Mouse (Mus musculus) A20 (cell line): ENCODE data around the gene Olfr568.
A peak's percentile ranks its signal among the peaks of the same experiment; 100 is the strongest.

Source experiments
- DNase-seq: peaks from one replicate; pipeline ENCODE4 v3.0.0-alpha.2; 2011; ENCODE audit warnings: low read depth, low spot score

Olfr568 gene

GRCm38 (mm10) chr7:102876822-102877221 lies at the start of gene Olfr568:
Gene Olfr568 (plus strand): TSS chr7:102877122.
- no peak for DNase-seq

- DNase-seq = no peak
Measured at GRCm38 (mm10) chr7:102855807-102856206, 21.1 kb upstream of the Olfr568 start.

- DNase-seq = no peak
Measured at GRCm38 (mm10) chr7:102858665-102859064, 18.3 kb upstream of the Olfr568 start, which contains the start of gene Olfr566. Gene Olfr566 (minus strand): TSS chr7:102858765.

GRCm38 (mm10) chr7:102890782-102891181 lies 13.9 kb downstream of the Olfr568 start, which contains the start of gene Olfr569:
Gene Olfr569 (minus strand): TSS chr7:102890882.
- no peak for DNase-seq

- DNase-seq = no peak
Measured at GRCm38 (mm10) chr7:102915261-102915660, 38.3 kb downstream of the Olfr568 start.

GRCm38 (mm10) chr7:102916405-102916804 lies 39.5 kb downstream of the Olfr568 start:
- DNase-seq = no peak

- no peak for DNase-seq
Measured at GRCm38 (mm10) chr7:102917032-102917875, 40.3 kb downstream of the Olfr568 start, which contains the start of gene Olfr571. Gene Olfr571 (minus strand): TSS chr7:102917536.

- peak; percentile 61 for DNase-seq
Measured at GRCm38 (mm10) chr7:102919632-102920031, 42.7 kb downstream of the Olfr568 start.

GRCm38 (mm10) chr7:102924109-102924508 lies 47.2 kb downstream of the Olfr568 start, which contains the start of gene Olfr572:
Gene Olfr572 (plus strand): TSS chr7:102924409.
- no peak for DNase-seq

GRCm38 (mm10) chr7:102927105-102927504 lies 50.2 kb downstream of the Olfr568 start:
- peak; percentile 12 for DNase-seq
